Mouse (Mus musculus): ENCODE measurements around the gene Tk1. TPM values are rescaled to one million over a fixed set of nuclear protein-coding genes. Genes with fewer than 3 reads are reported as not detected.

Tk1 gene
- polyA plus RNA-seq, 1 experiment from 2014 or later: 120 TPM

DNA sequence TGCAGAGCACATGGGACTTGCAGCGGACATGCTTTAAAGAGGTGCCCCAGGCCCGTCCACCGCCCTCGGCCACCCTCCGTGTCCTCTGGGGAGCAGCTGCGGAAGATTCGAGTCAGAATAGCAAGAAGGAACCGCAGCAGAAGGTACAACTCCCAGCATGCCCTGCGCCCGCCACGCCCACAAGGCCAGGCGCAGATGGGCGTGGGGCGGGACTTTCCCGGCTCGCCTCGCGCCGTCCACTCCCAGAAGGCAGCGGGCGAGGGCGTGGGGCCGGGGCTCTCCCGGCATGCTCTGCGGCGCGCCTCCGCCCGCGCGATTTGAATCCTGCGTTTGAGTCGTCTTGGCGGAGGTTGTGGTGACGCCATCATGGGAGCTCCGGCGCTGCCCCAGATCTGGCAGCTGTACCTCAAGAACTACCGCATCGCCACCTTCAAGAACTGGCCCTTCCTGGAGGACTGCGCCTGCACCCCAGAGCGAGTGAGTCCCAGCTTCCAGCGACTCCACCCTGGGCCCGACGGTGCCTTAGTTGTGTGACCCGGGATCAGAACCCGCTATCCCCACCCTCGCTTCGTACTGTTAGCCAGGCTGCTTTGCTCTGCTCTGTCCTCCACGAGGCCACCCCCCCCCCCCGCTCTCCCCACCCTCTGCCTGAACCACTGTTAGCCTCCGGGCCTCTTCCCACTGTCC, 23.2 kb upstream of the Tk1 start, which contains the start of gene Birc5:
TSS of gene Birc5 (plus strand) at position 267 of the 687 bp plus-strand sequence.
- Histone ChIP-seq H3K4me1 (ENCODE audit: control insufficient read depth, insufficient read depth, low read length) (peaks cover 26% of the 10 kb centered on the region), H3K4me3 (replicated peaks; ENCODE audit: low read length) (peak within 1 kb of the TSS; percentile 64), H3K36me3 (ENCODE audit: control insufficient read depth, insufficient read depth, low read length) (peaks cover 6% of the 10 kb centered on the region; the same call in 1 of the 2 replicates), H3K9ac (ENCODE audit: low read length) (peak within 1 kb of the TSS; percentile 90), H3K27ac (ENCODE audit: low read length) (peak within 1 kb of the TSS; percentile 98), H3K9me3 (replicated peaks; ENCODE audit: control insufficient read depth, low read length) (no peaks in the 10 kb centered on the region), H3K27me3 (ENCODE audit: control insufficient read depth, insufficient read depth, low read length) (no peaks in the 10 kb centered on the region), H3K4me2 (ENCODE audit: low read depth, low read length) (peak within 1 kb of the TSS; percentile 92)
- under 1% methylated on average over 51 of the region's 51 CpGs for WGBS
- peak; percentile 95 for ATAC-seq (ENCODE audit: insufficient read depth, low FRiP score)

DNA sequence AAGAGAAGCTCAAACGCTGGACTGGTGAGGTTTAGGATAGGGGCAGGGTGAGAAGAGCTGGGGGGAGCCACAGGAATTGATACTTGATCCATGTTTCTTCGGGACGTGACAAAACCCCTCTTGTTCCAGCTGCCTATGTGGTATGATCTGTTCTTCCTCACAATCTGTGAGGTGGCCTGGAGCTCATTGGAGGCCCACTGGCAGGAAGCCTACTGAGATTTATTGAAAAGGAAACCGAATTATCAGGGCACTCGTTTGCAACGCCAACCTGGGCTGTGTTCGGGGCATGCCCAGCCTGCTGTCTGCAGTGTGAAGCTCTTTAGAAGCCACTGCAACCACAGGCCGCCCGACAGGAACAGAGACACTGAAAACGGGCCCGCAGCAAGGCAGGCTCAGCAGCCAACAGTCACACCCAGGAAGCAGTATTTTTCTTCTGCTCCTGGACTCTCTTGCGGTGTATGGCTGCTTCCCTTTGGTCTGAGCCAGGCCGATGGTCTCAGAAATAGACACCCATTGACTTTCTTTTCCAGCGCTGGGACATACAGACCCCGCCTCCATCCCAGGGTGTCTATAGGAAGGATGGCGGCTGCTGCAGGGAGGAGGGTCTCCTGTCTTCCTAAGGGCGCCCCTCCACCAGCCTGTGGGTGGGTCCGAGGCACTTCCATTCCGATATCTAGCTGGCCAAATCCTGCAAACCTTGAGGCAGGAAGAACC, 22.5 kb upstream of the Tk1 start:
- H3K4me2 ChIP-seq (ENCODE audit: low read depth, low read length): peak overlapping the region; percentile 92
- peak overlapping the region; percentile 98 for H3K27ac ChIP-seq (ENCODE audit: low read length)
- peak overlapping the region; percentile 64 for H3K4me3 ChIP-seq (replicated peaks; ENCODE audit: low read length)
- H3K9ac ChIP-seq (ENCODE audit: low read length): peak overlapping the region; percentile 90
- WGBS: 6% methylated on average over 19 of the region's 19 CpGs
- no peaks in the 10 kb centered on the region for H3K27me3 ChIP-seq (ENCODE audit: control insufficient read depth, insufficient read depth, low read length)
- H3K9me3 ChIP-seq (replicated peaks; ENCODE audit: control insufficient read depth, low read length): no peaks in the 10 kb centered on the region
- H3K36me3 ChIP-seq (ENCODE audit: control insufficient read depth, insufficient read depth, low read length): peaks cover 6% of the 10 kb centered on the region; the same call in 1 of the 2 replicates
- peaks cover 26% of the 10 kb centered on the region for H3K4me1 ChIP-seq (ENCODE audit: control insufficient read depth, insufficient read depth, low read length)
- peak; percentile 80 for ATAC-seq (ENCODE audit: insufficient read depth, low FRiP score)

GRCm38 (mm10) chr11:117847593-117848215, 21.8 kb upstream of the Tk1 start:
- Histone ChIP-seq H3K4me2 (ENCODE audit: low read depth, low read length) (peak overlapping the region; percentile 92), H3K36me3 (ENCODE audit: control insufficient read depth, insufficient read depth, low read length) (0 out of 2 replicates have a peak, but pooled peaks cover 5% of the 10 kb centered on the region), H3K4me3 (replicated peaks; ENCODE audit: low read length) (peak overlapping the region; percentile 64), H3K9ac (ENCODE audit: low read length) (peak overlapping the region; percentile 90), H3K9me3 (replicated peaks; ENCODE audit: control insufficient read depth, low read length) (no peaks in the 10 kb centered on the region), H3K27ac (ENCODE audit: low read length) (peak overlapping the region; percentile 98), H3K4me1 (ENCODE audit: control insufficient read depth, insufficient read depth, low read length) (peaks cover 26% of the 10 kb centered on the region), H3K27me3 (ENCODE audit: control insufficient read depth, insufficient read depth, low read length) (no peaks in the 10 kb centered on the region)
- 67% methylated on average over 7 of the region's 7 CpGs for WGBS
- no peak for ATAC-seq (ENCODE audit: insufficient read depth, low FRiP score)

DNA sequence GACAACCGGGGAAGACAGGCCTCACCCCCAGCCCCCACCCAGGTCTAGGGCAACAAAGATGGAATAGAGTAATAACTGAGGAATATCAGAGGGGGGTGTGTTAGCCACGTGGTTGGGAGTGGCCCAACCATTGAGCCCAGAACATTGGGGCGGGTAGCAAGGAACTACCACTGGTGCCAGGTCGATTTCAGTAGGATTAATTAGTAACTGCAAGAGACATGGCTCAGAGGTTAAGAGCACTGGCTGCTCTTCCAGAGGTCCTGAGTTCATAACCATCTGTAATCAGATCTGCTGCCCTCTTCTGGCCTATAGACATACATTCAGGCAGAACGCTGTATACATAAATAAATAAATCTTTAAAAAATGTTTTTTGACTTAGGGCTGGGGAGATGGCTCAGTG, 20.7 kb upstream of the Tk1 start:
- Histone ChIP-seq H3K9me3 (replicated peaks; ENCODE audit: control insufficient read depth, low read length) (no peaks in the 10 kb centered on the region), H3K4me2 (ENCODE audit: low read depth, low read length) (no peak overlapping the region), H3K27me3 (ENCODE audit: control insufficient read depth, insufficient read depth, low read length) (no peaks in the 10 kb centered on the region), H3K9ac (ENCODE audit: low read length) (no peak overlapping the region), H3K36me3 (ENCODE audit: control insufficient read depth, insufficient read depth, low read length) (no peaks in the 10 kb centered on the region), H3K27ac (ENCODE audit: low read length) (no peak overlapping the region), H3K4me3 (replicated peaks; ENCODE audit: low read length) (no peak overlapping the region), H3K4me1 (ENCODE audit: control insufficient read depth, insufficient read depth, low read length) (peaks cover 26% of the 10 kb centered on the region)
- 38% methylated on average over 5 of the region's 5 CpGs for WGBS
- ATAC-seq (ENCODE audit: insufficient read depth, low FRiP score): 0 out of 2 replicates have a peak, but pooled peaks have one; percentile 3

GRCm38 (mm10) chr11:117845651-117846050, 19.8 kb upstream of the Tk1 start:
- peaks cover 24% of the 10 kb centered on the region for H3K4me1 ChIP-seq (ENCODE audit: control insufficient read depth, insufficient read depth, low read length)
- no peaks in the 10 kb centered on the region for H3K9me3 ChIP-seq (replicated peaks; ENCODE audit: control insufficient read depth, low read length)
- no peak overlapping the region for H3K27ac ChIP-seq (ENCODE audit: low read length)
- no peaks in the 10 kb centered on the region for H3K27me3 ChIP-seq (ENCODE audit: control insufficient read depth, insufficient read depth, low read length)
- H3K36me3 ChIP-seq (ENCODE audit: control insufficient read depth, insufficient read depth, low read length): no peaks in the 10 kb centered on the region
- no peak overlapping the region for H3K9ac ChIP-seq (ENCODE audit: low read length)
- no peak overlapping the region for H3K4me3 ChIP-seq (replicated peaks; ENCODE audit: low read length)
- 81% methylated on average over 2 of the region's 2 CpGs for WGBS
- no peak for ATAC-seq (ENCODE audit: insufficient read depth, low FRiP score)
- H3K4me2 ChIP-seq (ENCODE audit: low read depth, low read length): no peak overlapping the region

DNA sequence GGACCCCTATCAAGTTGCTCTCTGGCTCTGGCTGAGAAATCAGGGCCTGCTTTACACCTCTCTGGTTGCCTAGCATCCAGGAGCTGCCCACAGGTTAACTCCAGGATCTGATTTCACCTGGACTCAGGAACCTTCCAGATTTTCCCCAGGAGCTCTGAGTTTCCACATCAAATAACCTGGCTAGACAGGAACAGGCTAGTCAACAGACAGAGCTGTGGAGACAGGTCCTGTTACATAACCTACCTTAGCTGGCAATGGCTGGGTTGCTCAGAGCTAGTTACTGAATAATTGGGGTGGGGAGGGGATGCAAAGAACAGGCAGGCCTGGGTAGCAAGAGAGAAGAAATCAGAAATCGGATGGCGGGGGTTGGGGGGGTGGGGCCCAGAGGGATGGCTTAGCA, 19.1 kb upstream of the Tk1 start:
- WGBS: 60% methylated on average over 2 of the region's 2 CpGs
- Histone ChIP-seq H3K4me3 (replicated peaks; ENCODE audit: low read length) (no peak overlapping the region), H3K4me2 (ENCODE audit: low read depth, low read length) (no peak overlapping the region), H3K27ac (ENCODE audit: low read length) (0 out of 2 replicates have a peak overlapping the region, but pooled peaks have one; percentile 9), H3K27me3 (ENCODE audit: control insufficient read depth, insufficient read depth, low read length) (no peaks in the 10 kb centered on the region), H3K4me1 (ENCODE audit: control insufficient read depth, insufficient read depth, low read length) (peaks cover 17% of the 10 kb centered on the region), H3K9me3 (replicated peaks; ENCODE audit: control insufficient read depth, low read length) (no peaks in the 10 kb centered on the region), H3K9ac (ENCODE audit: low read length) (peak overlapping the region; percentile 46; the same call in 1 of the 2 replicates), H3K36me3 (ENCODE audit: control insufficient read depth, insufficient read depth, low read length) (no peaks in the 10 kb centered on the region)
- no peak for ATAC-seq (ENCODE audit: insufficient read depth, low FRiP score)

GRCm38 (mm10) chr11:117843434-117843833, 17.5 kb upstream of the Tk1 start:
- no peak for ATAC-seq (ENCODE audit: insufficient read depth, low FRiP score)
- Histone ChIP-seq H3K9ac (ENCODE audit: low read length) (no peak overlapping the region), H3K4me1 (ENCODE audit: control insufficient read depth, insufficient read depth, low read length) (peaks cover 12% of the 10 kb centered on the region), H3K36me3 (ENCODE audit: control insufficient read depth, insufficient read depth, low read length) (no peaks in the 10 kb centered on the region), H3K27ac (ENCODE audit: low read length) (no peak overlapping the region), H3K9me3 (replicated peaks; ENCODE audit: control insufficient read depth, low read length) (no peaks in the 10 kb centered on the region), H3K4me2 (ENCODE audit: low read depth, low read length) (no peak overlapping the region), H3K27me3 (ENCODE audit: control insufficient read depth, insufficient read depth, low read length) (no peaks in the 10 kb centered on the region), H3K4me3 (replicated peaks; ENCODE audit: low read length) (no peak overlapping the region)
- 83% methylated on average over 2 of the region's 2 CpGs for WGBS

DNA sequence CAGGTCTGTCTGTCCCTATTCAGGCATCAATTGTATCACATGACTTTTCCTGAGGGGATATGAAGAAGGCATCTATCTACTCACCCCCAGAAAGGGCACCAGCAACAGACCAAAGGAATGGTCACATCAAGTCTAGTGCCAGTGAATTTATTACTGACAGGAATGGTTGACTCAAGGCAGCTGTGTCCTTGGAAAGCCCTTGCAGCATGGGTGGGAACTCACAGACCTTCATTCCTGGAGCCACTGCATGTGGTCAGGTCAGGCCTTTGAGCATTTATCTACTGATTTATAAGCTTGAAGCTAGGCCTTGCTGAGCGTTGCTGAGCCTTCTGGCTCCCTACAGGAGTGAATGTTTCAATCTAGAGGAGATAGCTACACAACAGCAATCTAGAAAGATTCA, 15.0 kb upstream of the Tk1 start:
- Histone ChIP-seq H3K4me3 (replicated peaks; ENCODE audit: low read length) (no peak overlapping the region), H3K9me3 (replicated peaks; ENCODE audit: control insufficient read depth, low read length) (no peaks in the 10 kb centered on the region), H3K27ac (ENCODE audit: low read length) (no peak overlapping the region), H3K4me2 (ENCODE audit: low read depth, low read length) (no peak overlapping the region), H3K4me1 (ENCODE audit: control insufficient read depth, insufficient read depth, low read length) (peaks cover 5% of the 10 kb centered on the region), H3K27me3 (ENCODE audit: control insufficient read depth, insufficient read depth, low read length) (no peaks in the 10 kb centered on the region), H3K9ac (ENCODE audit: low read length) (no peak overlapping the region), H3K36me3 (ENCODE audit: control insufficient read depth, insufficient read depth, low read length) (no peaks in the 10 kb centered on the region)
- WGBS: 26% methylated on average over 1 of the region's 1 CpGs
- ATAC-seq (ENCODE audit: insufficient read depth, low FRiP score): no peak

GRCm38 (mm10) chr11:117839021-117839420, 13.1 kb upstream of the Tk1 start:
- H3K27ac ChIP-seq (ENCODE audit: low read length): peak overlapping the region; percentile 80
- 75% methylated on average over 1 of the region's 1 CpGs for WGBS

More at GRCm38 (mm10) chr11:117839021-117839420, 13.1 kb upstream of the Tk1 start:
- ATAC-seq (ENCODE audit: insufficient read depth, low FRiP score): no peak
- no peaks in the 10 kb centered on the region for H3K9me3 ChIP-seq (replicated peaks; ENCODE audit: control insufficient read depth, low read length)
- no peaks in the 10 kb centered on the region for H3K27me3 ChIP-seq (ENCODE audit: control insufficient read depth, insufficient read depth, low read length)
- no peaks in the 10 kb centered on the region for H3K36me3 ChIP-seq (ENCODE audit: control insufficient read depth, insufficient read depth, low read length)
- H3K4me3 ChIP-seq (replicated peaks; ENCODE audit: low read length): no peak overlapping the region
- no peak overlapping the region for H3K4me2 ChIP-seq (ENCODE audit: low read depth, low read length)
- H3K9ac ChIP-seq (ENCODE audit: low read length): no peak overlapping the region
- peaks cover 5% of the 10 kb centered on the region for H3K4me1 ChIP-seq (ENCODE audit: control insufficient read depth, insufficient read depth, low read length)

All from stomach, embryonic 16.5 days (tissue).